8 mouse cellular contexts compared by ENCODE assay signal in the genomic region with DNA sequence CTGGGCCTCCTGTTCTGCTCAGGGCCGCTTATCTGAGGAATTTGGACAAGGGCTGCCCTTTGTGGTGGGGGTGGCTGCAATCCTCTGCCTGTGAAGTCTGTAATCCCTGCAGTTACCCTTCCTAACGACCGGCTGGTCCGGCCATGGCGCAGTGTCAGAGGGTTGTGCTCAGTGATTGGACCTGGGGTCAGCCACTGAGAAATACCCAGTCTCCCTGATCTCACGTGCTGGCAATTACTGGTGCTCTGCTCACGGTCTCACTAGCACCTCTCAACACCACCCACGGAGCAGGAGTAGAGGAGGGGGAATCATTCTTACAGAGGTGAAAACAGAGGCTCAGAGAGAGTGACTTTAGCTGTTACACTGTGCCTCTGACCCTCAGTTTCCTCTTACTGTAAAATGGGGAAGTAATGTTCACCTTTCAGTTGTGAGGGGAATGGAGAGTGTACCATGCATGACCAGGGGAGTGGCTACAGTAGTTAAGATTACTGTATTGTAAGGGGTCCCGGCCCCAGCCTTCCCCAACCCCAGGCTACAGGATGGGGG. TPM values are rescaled to one million over a fixed set of nuclear protein-coding genes. Genes with fewer than 3 reads are reported as not detected.
A peak's percentile ranks its signal among the peaks of the same experiment; 100 is the strongest.
DNase-seq lines count a peak whose midpoint lies in the region; ATAC-seq and TF ChIP-seq lines count a peak whose summit lies in the region.

No protein-coding gene starts in this region.

- 4% methylated on average over 9 of the region's 9 CpGs for WGBS in heart, postnatal 0 days
- WGBS in limb, embryonic 12.5 days = 7% methylated on average over 9 of the region's 9 CpGs
- WGBS in midbrain, postnatal 0 days = 11% methylated on average over 9 of the region's 9 CpGs

- no peaks in the 10 kb centered on the region for H3K36me3 ChIP-seq in heart, postnatal 0 days (replicated peaks; ENCODE audit: control insufficient read depth, insufficient read depth, low read length)
- H3K36me3 ChIP-seq in limb, embryonic 12.5 days = no peaks in the 10 kb centered on the region
- no peaks in the 10 kb centered on the region for H3K36me3 ChIP-seq in midbrain, postnatal 0 days (ENCODE audit: insufficient read depth, low read length)

- TF ChIP-seq POLR2A in brain, embryonic 14.5 days (IDR thresholded peaks at IDR 0.05; ENCODE audit: borderline replicate concordance, extremely low read depth, insufficient read depth, insufficient read length, poor library complexity, severe bottlenecking) = no peak

- DNase-seq in adrenal gland, postnatal 10 days = peak; percentile 42
- no peak for DNase-seq in adrenal gland, adult 18-20 months (ENCODE audit: low spot score in 2 of 2)
- peak; percentile 29 for DNase-seq in brain, embryonic 14.5 days (ENCODE audit: low read depth)
- peak; percentile 59 for DNase-seq in heart, postnatal 0 days (ENCODE audit: low spot score)
- peak; percentile 25 for DNase-seq in midbrain, postnatal 0 days (ENCODE audit: low spot score)
- no peak for DNase-seq in urinary bladder, postnatal 36 days (ENCODE audit: low spot score in 2 of 2)

- TF ChIP-seq EP300 in heart, postnatal 0 days (IDR thresholded peaks at IDR 0.05; ENCODE audit: low read depth) = no peak

- peak overlapping the region; percentile 93 for H3K4me2 ChIP-seq in heart, postnatal 0 days (ENCODE audit: low read depth, low read length)
- peak overlapping the region; percentile 88 for H3K4me2 ChIP-seq in limb, embryonic 12.5 days
- H3K4me2 ChIP-seq in midbrain, postnatal 0 days (ENCODE audit: low read depth, low read length, poor library complexity, severe bottlenecking) = peak overlapping the region; percentile 65

- no peaks in the 10 kb centered on the region for H3K27me3 ChIP-seq in heart, postnatal 0 days (ENCODE audit: control insufficient read depth, insufficient read depth, low read length)
- H3K27me3 ChIP-seq in limb, embryonic 12.5 days = no peaks in the 10 kb centered on the region
- H3K27me3 ChIP-seq in midbrain, postnatal 0 days (ENCODE audit: insufficient read depth, low read length) = no peaks in the 10 kb centered on the region

- peak overlapping the region; percentile 91 for H3K27ac ChIP-seq in heart, postnatal 0 days (ENCODE audit: low read depth)
- H3K27ac ChIP-seq in limb, embryonic 12.5 days = peak overlapping the region; percentile 77
- peak overlapping the region; percentile 91 for H3K27ac ChIP-seq in midbrain, postnatal 0 days (ENCODE audit: low read depth, low read length)

- H3K4me1 ChIP-seq in heart, postnatal 0 days (ENCODE audit: control insufficient read depth, insufficient read depth) = peaks cover 39% of the 10 kb centered on the region
- H3K4me1 ChIP-seq in limb, embryonic 12.5 days (replicated peaks) = peaks cover 61% of the 10 kb centered on the region
- H3K4me1 ChIP-seq in midbrain, postnatal 0 days (ENCODE audit: insufficient read depth, low read length) = peaks cover 13% of the 10 kb centered on the region

- TF ChIP-seq CTCF in brain, embryonic 14.5 days (IDR thresholded peaks at IDR 0.05; ENCODE audit: borderline replicate concordance, extremely low read depth, insufficient read depth, insufficient read length) = no peak
- TF ChIP-seq CTCF in heart, postnatal 0 days (IDR thresholded peaks at IDR 0.05; ENCODE audit: low read depth) = no peak
- no peak for TF ChIP-seq CTCF in midbrain, postnatal 0 days (IDR thresholded peaks at IDR 0.05)

- H3K4me3 ChIP-seq in heart, postnatal 0 days (ENCODE audit: low read depth, low read length) = peak overlapping the region; percentile 84
- H3K4me3 ChIP-seq in limb, embryonic 12.5 days (replicated peaks) = peak overlapping the region; percentile 91
- H3K4me3 ChIP-seq in midbrain, postnatal 0 days (ENCODE audit: low read depth, low read length) = peak overlapping the region; percentile 92

- no peaks in the 10 kb centered on the region for H3K9me3 ChIP-seq in heart, postnatal 0 days (replicated peaks; ENCODE audit: control insufficient read depth, low read length)
- no peaks in the 10 kb centered on the region for H3K9me3 ChIP-seq in limb, embryonic 12.5 days
- H3K9me3 ChIP-seq in midbrain, postnatal 0 days (ENCODE audit: low read length) = no peaks in the 10 kb centered on the region

- peak; percentile 22 for ATAC-seq in heart, postnatal 0 days (ENCODE audit: insufficient read depth, low read depth)
- ATAC-seq in limb, embryonic 12.5 days (ENCODE audit: insufficient number of reproducible peaks, insufficient read depth, low FRiP score, low TSS enrichment, low read depth) = no peak
- ATAC-seq in midbrain, postnatal 0 days (ENCODE audit: low FRiP score) = no peak
- no peak for ATAC-seq in monocyte, adult 5-6 weeks (replicated peaks; ENCODE audit: insufficient number of reproducible peaks, low FRiP score, low TSS enrichment, poor library complexity, severe bottlenecking)

- H3K9ac ChIP-seq in heart, postnatal 0 days (replicated peaks; ENCODE audit: low read depth, low read length) = peak overlapping the region; percentile 90
- peak overlapping the region; percentile 93 for H3K9ac ChIP-seq in limb, embryonic 12.5 days (replicated peaks)
- H3K9ac ChIP-seq in midbrain, postnatal 0 days (replicated peaks; ENCODE audit: low read length, poor library complexity, severe bottlenecking) = peak overlapping the region; percentile 94

RNA-seq across cellular contexts. Expression of a gene that starts 2.3 kb away (rescaled TPM):
- 10 to 100 TPM; 24.6 to 26.8 TPM for total RNA-seq in adrenal gland, postnatal 10 days (2021)
- 10 to 100 TPM; 27.4 to 41.0 TPM for total RNA-seq in adrenal gland, adult 18-20 months (2021)
- 7.7 and 12.9 TPM in 2 replicates for polyA plus RNA-seq in brain, embryonic 14.5 days (2012; rRNA removed)
- 11.2 and 12.3 TPM in 2 replicates for total RNA-seq in heart, postnatal 0 days (2014; rRNA removed; ENCODE audit: low replicate concordance)
- polyA plus RNA-seq in heart, postnatal 0 days (2015; fragmentation: Nextera tagmentation; extraction: Ambion mirVana) = 2.8 and 3.1 TPM in 2 replicates
- polyA plus RNA-seq in limb, embryonic 12.5 days (2016; fragmentation: Nextera tagmentation; extraction: Ambion mirVana) = 12.3 and 16.0 TPM in 2 replicates
- total RNA-seq in midbrain, postnatal 0 days (2014; rRNA removed) = 21.5 and 24.4 TPM in 2 replicates
- polyA plus RNA-seq in midbrain, postnatal 0 days (2015; fragmentation: Nextera tagmentation; extraction: Ambion mirVana) = 6.8 and 7.2 TPM in 2 replicates
- 16.5 to 33.7 TPM (median 17.8 TPM) in 3 replicates for total RNA-seq in monocyte, adult 5-6 weeks (2017)

RNA-seq across cellular contexts. Expression of a gene that starts 33.2 kb away (rescaled TPM):
- total RNA-seq in adrenal gland, postnatal 10 days (2021) = 10 to 100 TPM; 44.4 to 49.9 TPM
- total RNA-seq in adrenal gland, adult 18-20 months (2021) = 10 to 100 TPM; 49.7 to 58.0 TPM
- 155 and 212 TPM in 2 replicates for polyA plus RNA-seq in brain, embryonic 14.5 days (2012; rRNA removed)
- total RNA-seq in heart, postnatal 0 days (2014; rRNA removed; ENCODE audit: low replicate concordance) = 17.9 and 31.0 TPM in 2 replicates
- polyA plus RNA-seq in heart, postnatal 0 days (2015; fragmentation: Nextera tagmentation; extraction: Ambion mirVana) = 56.1 and 58.4 TPM in 2 replicates
- polyA plus RNA-seq in limb, embryonic 12.5 days (2016; fragmentation: Nextera tagmentation; extraction: Ambion mirVana) = 99.3 and 99.7 TPM in 2 replicates
- total RNA-seq in midbrain, postnatal 0 days (2014; rRNA removed) = 70.0 and 73.3 TPM in 2 replicates
- 135 and 143 TPM in 2 replicates for polyA plus RNA-seq in midbrain, postnatal 0 days (2015; fragmentation: Nextera tagmentation; extraction: Ambion mirVana)
- 17.1 to 48.6 TPM (median 38.2 TPM) in 3 replicates for total RNA-seq in monocyte, adult 5-6 weeks (2017)

RNA-seq across cellular contexts. Expression of a gene that starts 37.2 kb away (rescaled TPM):
- not detected for total RNA-seq in adrenal gland, postnatal 10 days (2021)
- total RNA-seq in adrenal gland, adult 18-20 months (2021) = not detected
- polyA plus RNA-seq in brain, embryonic 14.5 days (2012; rRNA removed) = 13.2 and 16.0 TPM in 2 replicates
- not detected in 2 replicates for total RNA-seq in heart, postnatal 0 days (2014; rRNA removed; ENCODE audit: low replicate concordance)
- 0.18 TPM in 1 of 2 replicates, not detected in the other for polyA plus RNA-seq in heart, postnatal 0 days (2015; fragmentation: Nextera tagmentation; extraction: Ambion mirVana)
- polyA plus RNA-seq in limb, embryonic 12.5 days (2016; fragmentation: Nextera tagmentation; extraction: Ambion mirVana) = 3.9 and 5.4 TPM in 2 replicates
- total RNA-seq in midbrain, postnatal 0 days (2014; rRNA removed) = 19.3 and 20.0 TPM in 2 replicates
- polyA plus RNA-seq in midbrain, postnatal 0 days (2015; fragmentation: Nextera tagmentation; extraction: Ambion mirVana) = 16.5 and 26.5 TPM in 2 replicates
- 2.5 TPM in 1 of 3 replicates, not detected in the others for total RNA-seq in monocyte, adult 5-6 weeks (2017)

RNA-seq across cellular contexts. Expression of a gene that starts 38.1 kb away (rescaled TPM):
- total RNA-seq in adrenal gland, postnatal 10 days (2021) = not detected
- total RNA-seq in adrenal gland, adult 18-20 months (2021) = not detected
- polyA plus RNA-seq in brain, embryonic 14.5 days (2012; rRNA removed) = 0.26 and 0.33 TPM in 2 replicates
- not detected in 2 replicates for total RNA-seq in heart, postnatal 0 days (2014; rRNA removed; ENCODE audit: low replicate concordance)
- polyA plus RNA-seq in heart, postnatal 0 days (2015; fragmentation: Nextera tagmentation; extraction: Ambion mirVana) = not detected in 2 replicates
- 0.55 TPM in 1 of 2 replicates, not detected in the other for polyA plus RNA-seq in limb, embryonic 12.5 days (2016; fragmentation: Nextera tagmentation; extraction: Ambion mirVana)
- 0.16 and 0.33 TPM in 2 replicates for total RNA-seq in midbrain, postnatal 0 days (2014; rRNA removed)
- polyA plus RNA-seq in midbrain, postnatal 0 days (2015; fragmentation: Nextera tagmentation; extraction: Ambion mirVana) = 0.69 and 0.82 TPM in 2 replicates
- not detected in 3 replicates for total RNA-seq in monocyte, adult 5-6 weeks (2017)

RNA-seq across cellular contexts. Expression of a gene that starts 49.5 kb away (rescaled TPM):
- total RNA-seq in adrenal gland, postnatal 10 days (2021) = 10 to 100 TPM; 14.3 to 14.7 TPM
- total RNA-seq in adrenal gland, adult 18-20 months (2021) = 10 to 100 TPM in 1 of 2 experiments, 1 to 10 TPM in 1; 6.6 to 11.4 TPM
- polyA plus RNA-seq in brain, embryonic 14.5 days (2012; rRNA removed) = 21.7 and 23.9 TPM in 2 replicates
- total RNA-seq in heart, postnatal 0 days (2014; rRNA removed; ENCODE audit: low replicate concordance) = 25.7 and 28.0 TPM in 2 replicates
- 25.5 and 27.0 TPM in 2 replicates for polyA plus RNA-seq in heart, postnatal 0 days (2015; fragmentation: Nextera tagmentation; extraction: Ambion mirVana)
- 29.8 and 29.9 TPM in 2 replicates for polyA plus RNA-seq in limb, embryonic 12.5 days (2016; fragmentation: Nextera tagmentation; extraction: Ambion mirVana)
- total RNA-seq in midbrain, postnatal 0 days (2014; rRNA removed) = 50.9 and 51.1 TPM in 2 replicates
- polyA plus RNA-seq in midbrain, postnatal 0 days (2015; fragmentation: Nextera tagmentation; extraction: Ambion mirVana) = 38.0 and 38.6 TPM in 2 replicates
- 18.7 to 29.4 TPM (median 21.7 TPM) in 3 replicates for total RNA-seq in monocyte, adult 5-6 weeks (2017)

Comparison
In these comparisons a context has a peak if more than half of its experiments do, and no peak if none do; other contexts are left out.
1. DNase-seq: peak in adrenal gland, postnatal 10 days (single experiment), brain, embryonic 14.5 days (single experiment), heart, postnatal 0 days (single experiment) and midbrain, postnatal 0 days (single experiment); none in adrenal gland, adult 18-20 months (0 of 2) and urinary bladder, postnatal 36 days (0 of 2).
2. Peak in every context shown above with its lines, with median percentiles within 50 percentile points of each other: H3K27ac ChIP-seq, H3K4me2 ChIP-seq, H3K4me3 ChIP-seq and H3K9ac ChIP-seq.